Mouse (Mus musculus): ENCODE results near the gene Timm13.

Timm13 gene

GRCm38 (mm10) chr10:80858350-80858935 is 42.3 kb downstream of the Timm13 start:
- DNase-seq: no peak

- no peak for DNase-seq
Observed at GRCm38 (mm10) chr10:80857848-80858247, 42.9 kb downstream of the Timm13 start.

GRCm38 (mm10) chr10:80857386-80857785 is 43.4 kb downstream of the Timm13 start:
- DNase-seq: no peak

- DNase-seq: no peak
Observed at GRCm38 (mm10) chr10:80856908-80857307, 43.9 kb downstream of the Timm13 start.

DNA sequence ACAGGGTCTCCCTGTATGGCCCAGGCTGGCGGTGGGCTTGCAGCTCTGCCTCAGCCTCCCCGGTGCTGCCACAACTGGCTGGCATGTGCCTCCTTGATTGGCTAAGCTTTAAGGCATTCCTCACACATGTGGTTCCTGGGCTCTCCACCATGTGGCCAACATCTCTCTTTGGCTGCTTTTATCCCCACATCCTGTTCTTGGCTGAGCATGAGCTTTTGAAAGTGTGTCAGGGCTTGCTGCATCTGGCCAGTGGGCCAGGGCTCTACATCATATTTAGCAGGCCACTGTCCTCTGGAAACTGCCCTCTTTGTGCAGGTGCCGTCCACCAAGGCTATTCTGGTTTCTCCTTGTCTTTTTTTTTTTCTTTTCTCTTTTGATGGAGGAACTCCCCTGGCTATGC is 44.5 kb downstream of the Timm13 start:
- no peak for DNase-seq

- DNase-seq: no peak
Observed at GRCm38 (mm10) chr10:80855749-80856073, 45.1 kb downstream of the Timm13 start.

- peak; percentile 96 for DNase-seq
Observed at GRCm38 (mm10) chr10:80854913-80855748, 45.6 kb downstream of the Timm13 start, which contains the start of the genes Lsm7 and Sppl2b. TSS of gene Lsm7 (minus strand) at chr10:80855209. TSS of gene Sppl2b (plus strand) at chr10:80855275.
